Mouse (Mus musculus) liver, embryonic 13.5 days (tissue): ENCODE measurements at regions not wholly inside any gene's neighbourhood (a gene's known extent, or its start where the extent isn't known, plus 50 kb on each side); places are given as distances from the start of the nearest gene placed in this dataset.

Experiments
- ATAC-seq: fragments of 200-750 bp; cut with Nextera tagmentation; 2 replicates; pipeline ENCODE4 v1.8.0; 2017; ENCODE audit warnings: low read depth, mild to moderate bottlenecking, moderate number of reproducible peaks, moderate library complexity
- DNase-seq: peaks from one replicate; pipeline ENCODE4 v3.0.0; 2022
- H3K27ac ChIP-seq: fragments of 300-500 bp; sonication (generic); 2 replicates; pipeline ENCODE4 v1.5.1; 2015; ENCODE audit warnings: moderate library complexity, mild to moderate bottlenecking, inconsistent platforms
- H3K27me3 ChIP-seq: fragments of 300-500 bp; sonication (generic); 2 replicates; pipeline ENCODE4 v1.6.1; 2015; ENCODE audit warnings: mild to moderate bottlenecking, inconsistent platforms
- H3K36me3 ChIP-seq: fragments of 300-500 bp; sonication (generic); 2 replicates; pipeline ENCODE4 v1.6.1; 2015; ENCODE audit warnings: mild to moderate bottlenecking, inconsistent platforms
- H3K4me1 ChIP-seq: fragments of 300-500 bp; sonication (generic); replicated peaks from 2 replicates; pipeline ENCODE4 v1.6.1; 2015; ENCODE audit warnings: inconsistent platforms
- H3K4me2 ChIP-seq: fragments of 300-500 bp; sonication (generic); 2 replicates; pipeline ENCODE4 v1.6.1; 2015; ENCODE audit warnings: inconsistent platforms, mild to moderate bottlenecking, moderate library complexity
- H3K4me3 ChIP-seq: fragments of 300-500 bp; sonication (generic); replicated peaks from 2 replicates; pipeline ENCODE4 v1.5.1; 2015; ENCODE audit warnings: mild to moderate bottlenecking, inconsistent platforms
- H3K9ac ChIP-seq: fragments of 300-500 bp; sonication (generic); 2 replicates; pipeline ENCODE4 v1.6.1; 2015; ENCODE audit warnings: mild to moderate bottlenecking, inconsistent platforms
- H3K9me3 ChIP-seq: fragments of 300-500 bp; sonication (generic); replicated peaks from 2 replicates; pipeline ENCODE4 v1.6.1; 2016; ENCODE audit warnings: inconsistent platforms
- WGBS: fragments of 180-500 bp; shearing (Covaris S2); methylation state at CpG from one replicate; pipeline ENCODE4 v1.1.7; 2015; ENCODE audit not compliant: insufficient replicate concordance; 5-methylcytosine and 5-hydroxymethylcytosine counted together

DNA sequence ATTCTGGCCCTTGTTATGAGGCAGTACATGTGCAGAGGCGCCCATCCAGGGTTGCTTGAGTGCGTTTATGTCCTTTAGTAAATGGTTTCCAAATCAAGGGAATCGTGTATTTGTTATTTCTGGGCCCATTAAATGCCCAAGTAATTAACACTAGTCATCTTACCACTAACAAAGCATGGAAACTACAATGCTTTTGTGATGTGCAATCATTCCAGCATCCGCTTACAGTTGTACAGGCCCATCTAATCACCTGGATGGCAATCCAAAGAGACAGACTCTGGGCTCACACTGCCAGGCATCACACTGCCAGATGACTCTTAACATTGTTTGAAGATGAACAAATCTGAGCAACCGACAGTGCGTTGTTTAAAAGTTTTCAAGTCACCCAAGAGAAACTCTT is 113.6 kb upstream of the BC052040 start:
- no peak overlapping the region for H3K4me3 ChIP-seq
- H3K4me1 ChIP-seq = no peaks in the 10 kb centered on the region
- no peak overlapping the region for H3K4me2 ChIP-seq
- H3K9me3 ChIP-seq = no peaks in the 10 kb centered on the region
- no peak overlapping the region for H3K27ac ChIP-seq
- no peaks in the 10 kb centered on the region for H3K36me3 ChIP-seq
- H3K27me3 ChIP-seq = no peaks in the 10 kb centered on the region
- no peak for ATAC-seq
- no peak overlapping the region for H3K9ac ChIP-seq
- no peak for DNase-seq
- 68% methylated on average over 6 of the region's 6 CpGs for WGBS

- no peak overlapping the region for H3K4me2 ChIP-seq
- H3K4me1 ChIP-seq = no peaks in the 10 kb centered on the region
- no peaks in the 10 kb centered on the region for H3K27me3 ChIP-seq
- DNase-seq (no peak), ATAC-seq (no peak)
- no peak overlapping the region for H3K4me3 ChIP-seq
- 73% methylated on average over 7 of the region's 7 CpGs for WGBS
- no peak overlapping the region for H3K9ac ChIP-seq
- H3K9me3 ChIP-seq = no peaks in the 10 kb centered on the region
- H3K36me3 ChIP-seq = no peaks in the 10 kb centered on the region
- H3K27ac ChIP-seq = no peak overlapping the region
These were observed 113.0 kb upstream of the BC052040 start for GRCm38 (mm10) chr2:115468471-115468909.

- no peak overlapping the region for H3K4me3 ChIP-seq
- DNase-seq (no peak), ATAC-seq (no peak)
- H3K36me3 ChIP-seq = no peaks in the 10 kb centered on the region
- H3K27me3 ChIP-seq = no peaks in the 10 kb centered on the region
- H3K4me1 ChIP-seq = no peaks in the 10 kb centered on the region
- WGBS = 62% methylated on average over 6 of the region's 6 CpGs
- H3K9me3 ChIP-seq = no peaks in the 10 kb centered on the region
- H3K27ac ChIP-seq = no peak overlapping the region
- H3K4me2 ChIP-seq = no peak overlapping the region
- no peak overlapping the region for H3K9ac ChIP-seq
These were observed 112.2 kb upstream of the BC052040 start for GRCm38 (mm10) chr2:115469165-115469821.

DNA sequence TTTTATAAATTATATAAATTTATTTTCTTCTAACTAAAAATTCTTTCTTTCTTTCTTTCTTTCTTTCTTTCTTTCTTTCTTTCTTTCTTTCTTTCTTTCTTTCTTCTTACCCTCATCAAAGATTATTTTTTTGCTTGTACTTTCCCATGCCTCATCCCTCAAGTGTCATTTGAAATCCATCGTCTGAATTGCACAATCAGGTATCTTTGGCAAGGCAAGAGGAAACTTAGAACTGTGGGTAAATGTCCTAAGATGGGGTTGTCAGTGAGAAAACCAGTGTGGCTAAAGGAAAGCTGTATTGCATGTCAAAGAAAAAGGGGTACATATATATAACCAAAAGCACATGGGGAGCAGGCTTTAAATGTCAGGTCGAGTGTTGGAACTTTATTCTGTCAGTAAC is 109.1 kb upstream of the BC052040 start:
- DNase-seq = no peak
- ATAC-seq = no peak
- WGBS = 59% methylated on average over 2 of the region's 2 CpGs

DNA sequence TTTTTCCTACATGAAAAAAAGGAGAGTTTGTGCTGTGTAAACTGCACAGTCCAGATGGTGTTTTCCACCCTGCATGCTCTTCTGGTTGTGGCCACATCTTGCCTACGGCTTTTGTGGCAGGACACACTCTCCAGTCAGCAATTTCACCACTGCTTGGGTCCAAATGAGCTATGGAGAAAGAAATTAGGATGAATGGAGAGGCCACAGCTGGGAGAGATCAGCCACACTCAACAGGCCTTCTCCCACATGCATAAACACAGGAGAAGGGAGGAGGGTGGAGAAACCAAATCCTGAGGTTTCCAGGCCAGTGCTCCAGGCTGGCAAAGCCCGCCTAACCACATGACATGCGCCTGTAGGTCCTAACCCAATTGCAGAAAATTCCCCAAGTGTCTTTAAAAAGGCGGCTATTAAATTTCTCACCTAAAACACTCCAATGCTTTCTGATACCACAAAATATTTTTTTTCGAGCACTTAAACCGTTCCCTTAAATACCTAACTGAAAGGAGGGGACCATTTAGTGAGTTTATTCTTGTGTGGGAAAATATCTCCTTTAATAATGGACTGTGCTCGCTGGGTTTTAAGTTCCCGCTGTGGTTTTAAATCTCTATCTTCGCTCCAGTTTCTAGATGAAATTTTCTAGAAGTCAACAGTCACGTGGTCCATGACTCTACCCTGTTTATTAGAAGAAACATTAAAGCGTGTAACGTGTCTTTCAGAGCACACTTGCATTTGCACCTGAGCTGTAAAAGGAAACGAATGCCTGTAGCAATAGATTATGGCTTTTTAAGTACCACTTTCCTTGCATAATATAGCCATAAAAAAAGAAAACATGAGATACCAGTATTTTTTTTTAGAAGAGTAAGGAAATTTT is 97.9 kb upstream of the BC052040 start:
- no peaks in the 10 kb centered on the region for H3K4me1 ChIP-seq
- no peak overlapping the region for H3K4me2 ChIP-seq
- no peak overlapping the region for H3K4me3 ChIP-seq
- H3K9me3 ChIP-seq = no peaks in the 10 kb centered on the region
- WGBS = 61% methylated on average over 13 of the region's 13 CpGs
- H3K36me3 ChIP-seq = no peaks in the 10 kb centered on the region
- H3K9ac ChIP-seq = no peak overlapping the region
- H3K27ac ChIP-seq = no peak overlapping the region
- ATAC-seq = no peak
- no peaks in the 10 kb centered on the region for H3K27me3 ChIP-seq
- DNase-seq = no peak

More for the DNA sequence above, 109.1 kb upstream of the BC052040 start:
- H3K27ac ChIP-seq = no peak overlapping the region
- H3K9me3 ChIP-seq = no peaks in the 10 kb centered on the region
- no peak overlapping the region for H3K4me3 ChIP-seq
- H3K4me1 ChIP-seq = no peaks in the 10 kb centered on the region
- no peaks in the 10 kb centered on the region for H3K36me3 ChIP-seq
- H3K9ac ChIP-seq = no peak overlapping the region
- no peak overlapping the region for H3K4me2 ChIP-seq
- H3K27me3 ChIP-seq = no peaks in the 10 kb centered on the region

GRCm38 (mm10) chr2:115488465-115488864 is 93.1 kb upstream of the BC052040 start:
- ATAC-seq (no peak), DNase-seq (no peak)
- Histone ChIP-seq H3K36me3 (no peaks in the 10 kb centered on the region), H3K9ac (no peak overlapping the region), H3K4me2 (no peak overlapping the region), H3K27ac (no peak overlapping the region), H3K4me3 (no peak overlapping the region), H3K27me3 (no peaks in the 10 kb centered on the region), H3K9me3 (no peaks in the 10 kb centered on the region), H3K4me1 (no peaks in the 10 kb centered on the region)
- WGBS = 58% methylated on average over 4 of the region's 4 CpGs

- DNase-seq (no peak), ATAC-seq (no peak)
- H3K27me3 ChIP-seq = no peaks in the 10 kb centered on the region
These were observed 88.5 kb upstream of the BC052040 start for GRCm38 (mm10) chr2:115493020-115493419.

GRCm38 (mm10) chr2:115499904-115500303 is 81.6 kb upstream of the BC052040 start:
- Histone ChIP-seq H3K27ac (no peak overlapping the region), H3K27me3 (no peaks in the 10 kb centered on the region), H3K9me3 (no peaks in the 10 kb centered on the region), H3K4me2 (no peak overlapping the region), H3K4me3 (no peak overlapping the region), H3K36me3 (no peaks in the 10 kb centered on the region), H3K4me1 (no peaks in the 10 kb centered on the region), H3K9ac (no peak overlapping the region)
- ATAC-seq = no peak
- WGBS = 68% methylated on average over 2 of the region's 2 CpGs
- no peak for DNase-seq

More at GRCm38 (mm10) chr2:115493020-115493419, 88.5 kb upstream of the BC052040 start:
- 62% methylated on average over 2 of the region's 2 CpGs for WGBS
- H3K4me3 ChIP-seq = no peak overlapping the region
- no peak overlapping the region for H3K9ac ChIP-seq
- no peaks in the 10 kb centered on the region for H3K9me3 ChIP-seq
- no peaks in the 10 kb centered on the region for H3K4me1 ChIP-seq
- no peak overlapping the region for H3K27ac ChIP-seq
- H3K4me2 ChIP-seq = no peak overlapping the region
- H3K36me3 ChIP-seq = no peaks in the 10 kb centered on the region

DNA sequence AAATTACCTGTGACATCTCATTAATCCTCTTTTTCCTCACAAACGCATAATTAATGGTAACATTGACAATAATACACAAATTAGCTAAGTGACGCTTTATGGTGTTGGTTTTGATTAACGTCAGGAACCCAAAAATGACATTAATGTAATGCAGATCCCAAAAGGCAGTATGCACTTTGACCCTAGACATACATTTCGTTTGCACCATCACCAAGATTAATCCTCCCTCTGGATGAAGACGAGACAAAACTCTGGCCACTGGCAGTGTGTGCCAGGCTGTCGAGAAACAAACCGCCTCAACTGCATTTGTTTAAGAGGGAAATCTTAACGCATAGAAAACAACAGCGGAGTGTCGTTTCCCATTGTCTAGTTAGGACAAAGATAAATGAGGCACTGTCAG is 72.0 kb upstream of the BC052040 start:
- no peak for DNase-seq
- 62% methylated on average over 10 of the region's 10 CpGs for WGBS
- Histone ChIP-seq H3K4me3 (no peak overlapping the region), H3K27me3 (no peaks in the 10 kb centered on the region), H3K4me2 (no peak overlapping the region), H3K36me3 (no peaks in the 10 kb centered on the region), H3K27ac (no peak overlapping the region), H3K4me1 (0 out of 2 replicates have a peak, but pooled peaks cover 2% of the 10 kb centered on the region), H3K9me3 (no peaks in the 10 kb centered on the region), H3K9ac (no peak overlapping the region)
- ATAC-seq = no peak

- Histone ChIP-seq H3K4me3 (no peak overlapping the region), H3K9ac (no peak overlapping the region), H3K9me3 (no peaks in the 10 kb centered on the region), H3K27ac (no peak overlapping the region), H3K4me2 (no peak overlapping the region), H3K27me3 (no peaks in the 10 kb centered on the region), H3K4me1 (0 out of 2 replicates have a peak, but pooled peaks cover 2% of the 10 kb centered on the region), H3K36me3 (no peaks in the 10 kb centered on the region)
- WGBS = 63% methylated on average over 3 of the region's 3 CpGs
- DNase-seq (no peak), ATAC-seq (no peak)
These were observed 70.4 kb upstream of the BC052040 start for GRCm38 (mm10) chr2:115511146-115511545.

DNA sequence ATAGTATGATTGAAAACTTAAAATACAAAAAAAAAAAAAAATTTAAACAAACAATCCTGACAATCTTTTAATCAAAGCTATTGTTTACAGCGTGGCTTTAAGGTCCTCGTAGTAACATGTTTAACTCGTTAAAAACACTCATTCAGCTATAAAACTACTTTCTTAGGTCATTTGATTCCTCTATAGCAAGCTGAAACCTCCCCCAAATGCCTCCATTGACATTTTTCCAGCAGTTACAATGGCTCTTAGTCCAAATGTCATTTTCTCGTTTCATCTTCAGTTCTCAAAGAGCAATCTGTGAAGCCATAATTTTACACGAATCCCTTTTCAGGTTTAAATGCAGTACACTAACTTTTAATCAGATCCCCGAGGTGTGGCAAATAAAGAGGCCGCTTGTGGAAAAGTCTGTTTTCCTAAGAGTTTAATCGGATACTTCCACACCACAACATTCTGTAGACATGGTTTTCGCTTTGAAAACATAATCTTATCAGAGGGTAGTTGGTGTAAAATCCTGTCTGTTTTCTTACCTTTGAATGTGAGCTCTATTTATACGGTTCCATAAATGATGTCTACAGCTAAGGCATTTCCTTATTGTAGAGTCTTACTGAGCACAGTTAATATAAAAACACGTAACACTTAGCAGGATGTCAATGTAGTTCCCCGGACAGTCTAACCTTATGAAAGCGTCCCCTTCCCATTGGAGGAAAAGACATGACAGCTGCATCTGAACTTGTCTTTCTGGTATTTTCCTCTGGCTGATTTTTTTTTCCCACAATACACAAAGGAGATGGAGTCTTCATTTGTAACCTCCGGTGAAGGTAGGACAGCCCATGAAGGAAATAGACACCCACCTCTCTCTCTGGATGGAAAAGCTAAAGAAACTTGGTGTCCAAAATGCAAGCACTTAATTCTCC is 69.6 kb upstream of the BC052040 start:
- WGBS = 69% methylated on average over 14 of the region's 14 CpGs
- Histone ChIP-seq H3K4me1 (0 out of 2 replicates have a peak, but pooled peaks cover 2% of the 10 kb centered on the region), H3K4me3 (no peak overlapping the region), H3K36me3 (no peaks in the 10 kb centered on the region), H3K27ac (no peak overlapping the region), H3K4me2 (no peak overlapping the region), H3K9me3 (no peaks in the 10 kb centered on the region), H3K27me3 (no peaks in the 10 kb centered on the region), H3K9ac (no peak overlapping the region)
- DNase-seq (no peak), ATAC-seq (no peak)
